Mouse (Mus musculus): ENCODE measurements around the gene Gm20605.

The Gm20605 gene

DNA sequence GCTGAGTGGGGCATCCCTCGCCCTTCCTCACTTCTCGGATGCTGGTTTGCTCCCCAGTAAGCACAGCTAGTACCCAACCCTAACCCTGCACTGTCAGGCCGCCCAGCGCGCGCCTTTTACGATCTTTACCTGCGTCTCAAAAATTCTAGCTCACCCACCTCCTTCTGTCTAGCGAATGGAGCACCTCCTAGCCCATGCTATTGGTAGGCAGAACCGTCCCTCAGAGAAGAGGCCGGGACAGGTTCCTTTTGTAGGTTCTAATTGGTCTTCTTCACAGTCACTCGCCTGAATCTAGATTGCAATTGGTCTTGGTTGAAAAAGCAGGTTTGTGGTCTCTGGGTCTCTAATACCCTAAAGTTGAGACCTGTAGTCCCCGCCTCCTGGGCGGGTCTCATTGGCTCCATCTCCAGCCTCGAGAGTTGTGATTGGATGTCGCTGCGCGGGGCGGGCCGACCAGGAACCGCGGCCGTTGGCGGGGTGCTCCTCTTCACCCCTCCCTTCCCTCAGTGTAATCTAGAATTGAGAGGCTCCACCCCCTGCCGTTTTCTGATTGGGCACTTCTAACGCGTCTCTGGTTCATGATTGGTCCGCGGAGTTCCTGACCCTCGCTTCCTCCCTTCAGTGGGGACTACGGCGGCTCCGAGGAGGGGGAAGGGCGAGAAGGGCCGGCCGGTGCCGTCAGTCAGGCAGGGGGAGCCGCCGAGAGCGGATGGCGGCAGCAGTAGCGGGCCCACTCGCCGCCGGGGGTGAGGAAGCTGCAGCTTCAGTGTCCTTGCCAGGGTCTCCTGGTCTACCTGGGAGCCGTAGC, at the start of gene Gm20605, which contains the start of the genes Fbxo24 and Lrch4:
Gene Gm20605 (plus strand): TSS at position 678 of the 808 bp plus-strand sequence.
Gene Fbxo24 (minus strand): TSS at position 505 of the 808 bp plus-strand sequence.
Gene Lrch4 (plus strand): TSS at position 624 of the 808 bp plus-strand sequence.
- in situ Hi-C loops (cut with MboI, MseI): no loop called here

GRCm38 (mm10) chr5:137580246-137580645, 48.7 kb upstream of the Gm20605 start:
- in situ Hi-C loops (cut with MboI, MseI): no loop called here

- in situ Hi-C loops (cut with MboI, MseI): no loop called here
Observed at GRCm38 (mm10) chr5:137582702-137583101, 46.3 kb upstream of the Gm20605 start.

DNA sequence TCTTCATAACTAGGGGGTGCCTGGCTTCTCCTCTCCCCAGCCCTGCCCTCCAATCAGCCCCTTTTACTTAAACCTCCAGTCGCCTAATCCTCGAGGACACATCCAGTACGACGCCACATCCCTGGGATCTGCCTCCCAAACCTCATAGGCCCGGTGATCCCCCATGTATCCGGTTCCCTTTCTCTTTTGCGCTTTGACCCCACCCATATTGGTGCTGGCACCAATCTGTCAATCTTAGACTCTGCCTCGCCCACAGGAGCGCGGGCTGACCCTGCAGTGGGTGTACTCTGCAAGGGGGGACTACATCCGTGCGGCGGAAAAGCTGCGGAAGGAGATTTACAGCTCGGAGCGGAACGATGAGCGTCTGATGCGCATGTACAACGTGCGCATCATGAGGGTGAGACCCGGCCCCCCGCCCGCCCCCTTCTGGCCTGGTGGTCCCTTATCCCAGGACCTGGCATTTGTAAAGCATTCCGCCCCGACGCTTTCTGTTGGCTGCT, 45.3 kb upstream of the Gm20605 start:
- in situ Hi-C loops (cut with MboI, MseI): no loop called here

DNA sequence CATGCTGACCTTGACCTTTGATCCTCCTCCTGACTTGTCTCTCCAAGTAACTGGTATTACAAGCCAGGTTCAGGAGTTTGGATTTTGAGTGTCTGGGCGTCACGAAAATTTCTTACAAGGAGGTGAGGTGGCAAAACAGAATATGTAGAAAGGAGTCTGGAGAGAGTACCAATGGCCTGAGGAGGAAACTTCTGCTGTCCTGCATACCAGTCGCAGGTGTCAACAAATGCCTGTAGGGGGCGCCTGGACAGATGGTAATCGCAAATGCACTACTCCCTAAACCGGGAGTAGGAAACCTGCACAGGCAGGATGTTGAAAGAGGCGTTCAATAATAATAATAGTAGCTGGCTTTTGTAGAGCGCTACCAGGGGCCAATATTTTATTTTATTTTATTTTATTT, 44.0 kb upstream of the Gm20605 start:
- in situ Hi-C loops (cut with MboI, MseI): no loop called here

DNA sequence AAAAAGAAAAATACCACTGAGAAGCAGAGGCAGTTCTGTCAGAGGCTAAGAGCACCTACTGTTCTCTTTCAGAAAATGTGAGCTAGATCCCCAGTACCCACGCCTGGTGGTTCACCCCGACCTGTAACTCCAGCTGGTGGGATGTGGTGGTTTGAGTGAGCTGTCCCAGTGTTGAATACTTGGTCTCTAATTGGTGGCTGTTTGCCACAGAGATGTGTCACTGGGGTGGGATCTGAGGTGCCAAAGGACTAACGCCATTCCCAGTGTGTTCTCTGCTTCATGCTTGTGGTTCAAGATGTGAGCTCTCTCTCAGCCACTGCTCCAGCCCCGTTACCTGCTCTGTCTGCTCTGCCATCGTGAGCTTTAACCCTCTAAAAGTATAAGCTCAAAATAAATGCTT, 38.5 kb upstream of the Gm20605 start:
- in situ Hi-C loops (cut with MboI, MseI): no loop called here

- in situ Hi-C loops (cut with MboI, MseI): no loop called here
Observed at GRCm38 (mm10) chr5:137595921-137596320, 33.1 kb upstream of the Gm20605 start.

DNA sequence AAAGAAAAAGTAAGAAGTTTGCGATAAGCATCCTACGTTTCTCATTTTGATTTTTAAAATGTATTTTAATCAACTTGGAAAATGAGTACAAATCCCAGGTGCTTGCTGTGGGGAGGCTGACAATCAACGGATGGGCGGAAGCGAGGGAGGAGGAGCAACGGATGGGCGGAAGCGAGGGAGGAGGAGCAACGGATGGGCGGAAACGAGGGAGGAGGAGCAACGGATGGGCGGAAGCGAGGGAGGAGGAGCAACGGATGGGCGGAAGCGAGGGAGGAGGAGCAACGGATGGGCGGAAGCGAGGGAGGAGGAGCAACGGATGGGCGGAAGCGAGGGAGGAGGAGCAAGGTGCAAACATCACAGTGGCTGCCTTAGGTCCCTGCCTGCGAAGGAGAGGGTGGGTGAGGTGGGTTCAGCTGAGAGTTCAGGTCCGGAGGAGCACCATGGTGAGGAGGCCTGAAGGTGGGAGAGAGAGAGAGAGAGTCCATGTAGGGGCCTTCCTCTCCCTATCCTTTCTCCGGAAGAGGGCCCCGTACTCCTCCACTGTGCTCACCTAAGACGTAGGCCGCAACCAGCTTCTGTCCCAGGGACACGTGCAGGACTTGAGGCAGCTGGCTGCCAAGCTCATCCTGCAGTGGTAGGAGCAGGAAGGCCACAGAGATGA, 32.2 kb upstream of the Gm20605 start:
- in situ Hi-C loops (cut with MboI, MseI): no loop called here

DNA sequence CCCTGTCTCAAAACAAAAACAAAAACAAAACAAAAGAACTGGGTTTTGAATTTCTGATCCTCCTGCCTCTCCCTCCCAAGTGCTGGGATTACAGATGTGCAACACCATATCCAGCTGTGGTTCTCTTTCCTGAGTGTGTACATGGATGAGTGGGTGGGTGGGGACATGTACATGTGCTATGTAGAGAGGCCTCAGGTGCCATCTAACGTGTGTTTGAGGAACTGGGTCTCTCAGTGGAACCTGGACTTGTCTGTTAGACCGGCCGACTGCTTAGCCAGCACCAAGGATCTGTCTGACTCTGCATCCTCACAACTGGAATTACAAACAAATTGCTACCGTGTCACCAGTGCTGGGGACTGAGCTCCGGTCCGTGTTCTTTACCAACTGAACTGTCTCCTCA, 31.4 kb upstream of the Gm20605 start:
- in situ Hi-C loops (cut with MboI, MseI): no loop called here

GRCm38 (mm10) chr5:137598100-137598826, 30.7 kb upstream of the Gm20605 start:
- in situ Hi-C loops (cut with MboI, MseI): no loop called here

GRCm38 (mm10) chr5:137599600-137599999, 29.4 kb upstream of the Gm20605 start:
- in situ Hi-C loops (cut with MboI, MseI): no loop called here

DNA sequence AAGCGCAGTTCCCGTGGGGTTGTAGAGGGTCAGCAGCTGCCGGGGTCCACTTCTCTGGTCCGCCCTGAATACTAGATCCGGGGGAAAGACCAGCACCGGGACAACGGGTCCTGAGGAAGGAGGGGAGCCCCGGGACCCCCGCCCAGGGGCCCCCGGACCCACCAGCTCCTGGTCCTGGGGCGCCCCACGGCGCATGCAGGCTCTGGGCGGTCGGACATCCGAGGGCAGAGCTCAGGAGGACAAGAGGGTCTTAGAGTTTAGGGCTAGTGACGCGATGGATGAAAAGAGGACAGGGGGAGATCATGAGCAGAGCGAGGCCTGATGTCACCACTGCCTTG, 28.7 kb upstream of the Gm20605 start:
- in situ Hi-C loops (cut with MboI, MseI): no loop called here

- in situ Hi-C loops (cut with MboI, MseI): no loop called here
Observed at GRCm38 (mm10) chr5:137600619-137601364, 28.2 kb upstream of the Gm20605 start, which contains the start of gene Mospd3. Gene Mospd3, minus strand, starts transcription at chr5:137601058.

DNA sequence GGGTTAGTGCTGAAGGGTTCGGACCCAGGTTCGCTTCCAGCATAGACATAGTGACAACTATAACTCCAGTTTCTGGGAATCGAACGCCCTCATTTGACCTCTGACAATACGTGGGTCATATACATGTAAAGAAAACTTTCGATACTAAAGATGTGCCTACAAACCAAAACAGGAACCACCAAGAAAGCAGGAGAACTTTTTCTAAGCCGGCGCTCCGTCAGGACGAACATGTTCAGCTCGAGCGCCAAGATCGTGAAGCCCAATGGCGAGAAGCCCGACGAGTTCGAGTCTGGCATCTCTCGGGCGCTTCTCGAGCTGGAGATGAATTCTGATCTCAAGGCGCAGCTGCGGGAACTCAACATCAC, 27.6 kb upstream of the Gm20605 start:
- in situ Hi-C loops (cut with MboI, MseI): no loop called here

- in situ Hi-C loops (cut with MboI, MseI): no loop called here
Observed at GRCm38 (mm10) chr5:137607860-137608653, 20.9 kb upstream of the Gm20605 start.

GRCm38 (mm10) chr5:137608654-137609190, 20.3 kb upstream of the Gm20605 start:
- in situ Hi-C loops (cut with MboI, MseI): no loop called here

GRCm38 (mm10) chr5:137609292-137609691, 19.7 kb upstream of the Gm20605 start:
- in situ Hi-C loops (cut with MboI, MseI): no loop called here

DNA sequence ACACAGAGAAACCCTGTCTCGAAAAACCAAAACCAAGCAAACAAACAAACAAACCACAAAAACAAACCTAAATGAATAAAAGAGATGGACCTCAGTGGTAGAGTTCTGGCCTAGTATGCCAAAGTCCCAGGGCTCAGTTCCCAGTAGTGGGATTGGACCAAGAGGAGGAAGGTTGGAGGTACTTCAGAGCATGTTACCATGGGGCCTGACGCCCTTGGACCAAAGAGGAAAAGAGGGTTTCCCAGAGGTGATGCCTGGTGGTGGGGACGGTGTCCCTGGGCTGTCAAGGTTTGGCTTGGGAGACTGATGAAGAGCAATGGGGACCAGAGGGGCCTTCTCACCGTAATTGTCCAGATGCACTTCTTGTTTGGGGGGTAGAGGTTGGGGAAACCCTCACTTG, 18.9 kb upstream of the Gm20605 start:
- in situ Hi-C loops (cut with MboI, MseI): no loop called here

GRCm38 (mm10) chr5:137610548-137611244, 18.3 kb upstream of the Gm20605 start:
- in situ Hi-C loops (cut with MboI, MseI): no loop called here

GRCm38 (mm10) chr5:137611245-137611602, 17.8 kb upstream of the Gm20605 start:
- in situ Hi-C loops (cut with MboI, MseI): no loop called here

All from regulatory T cell (primary cell).